Mouse (Mus musculus): ENCODE measurements around the gene Tbx20.

DNA sequence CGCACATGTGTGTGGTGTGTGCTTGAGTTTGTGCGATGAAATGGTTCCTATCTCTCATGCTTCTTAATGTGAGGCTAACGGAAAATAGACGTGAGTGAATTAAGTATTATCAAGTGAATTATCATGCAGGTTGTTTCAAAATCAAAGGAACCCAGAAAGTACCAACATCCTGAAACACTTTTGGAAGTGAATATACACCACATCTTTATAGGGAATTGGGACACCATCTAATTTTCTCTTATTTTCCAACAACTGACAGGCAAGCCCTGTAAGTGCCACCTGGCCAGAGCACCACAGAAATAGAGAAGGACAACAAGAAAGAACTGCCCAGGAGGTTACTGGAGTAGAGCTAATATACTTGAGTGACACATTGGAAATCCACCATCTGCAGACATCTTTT is 2.4 kb downstream of the Tbx20 start:
- no peak for TF ChIP-seq CTCF (IDR thresholded peaks at IDR 0.05; ENCODE audit: low read depth, low read length)
- no peak for TF ChIP-seq EP300 (IDR thresholded peaks at IDR 0.05; ENCODE audit: insufficient read depth, low read depth, low read length)
- no peak for TF ChIP-seq POLR2A (IDR thresholded peaks at IDR 0.05; ENCODE audit: insufficient read depth, low read length)
